Mouse (Mus musculus) forelimb bud, embryonic 11.5 days (tissue): ENCODE measurements around the gene Gm12845.
A peak's percentile ranks its signal among the peaks of the same experiment; 100 is the strongest.
"Not testable (repeated sequence)": the region's sequence is repeated elsewhere in the genome, so short reads cannot be mapped to it uniquely, and the experiment has no call there.

Source experiments
- DNase-seq: peaks from one replicate; pipeline ENCODE4 v3.0.0-alpha.2; 2012; ENCODE audit warnings: low read depth, low spot score

Gm12845 gene

GRCm38 (mm10) chr4:117724112-117724511 lies at the start of gene Gm12845:
Gene Gm12845, plus strand, starts transcription at chr4:117724412.
- DNase-seq, result no peak

- DNase-seq, result peak; percentile 85
These were observed 47.3 kb upstream of the Gm12845 start for GRCm38 (mm10) chr4:117676903-117677302.

- DNase-seq, result no peak
These were observed 43.2 kb upstream of the Gm12845 start for GRCm38 (mm10) chr4:117680963-117681362.

GRCm38 (mm10) chr4:117681931-117682461 lies 42.2 kb upstream of the Gm12845 start, which contains the start of gene Dmap1:
Gene Dmap1, minus strand, starts transcription at chr4:117682273.
- peak; percentile 94 for DNase-seq

- no peak for DNase-seq
These were observed 41.7 kb upstream of the Gm12845 start for GRCm38 (mm10) chr4:117682463-117682862.

- no peak for DNase-seq
These were observed 41.0 kb upstream of the Gm12845 start for GRCm38 (mm10) chr4:117683048-117683768.

- DNase-seq, result no peak
These were observed 37.9 kb upstream of the Gm12845 start for GRCm38 (mm10) chr4:117686354-117686753.

- DNase-seq, result peak; percentile 71
These were observed 18.9 kb upstream of the Gm12845 start for GRCm38 (mm10) chr4:117705361-117705760.

GRCm38 (mm10) chr4:117708780-117709550 lies 15.2 kb upstream of the Gm12845 start:
- DNase-seq, result no peak

- DNase-seq, result no peak
These were observed 11.9 kb upstream of the Gm12845 start for GRCm38 (mm10) chr4:117712314-117712713.

- DNase-seq, result no peak
These were observed 10.7 kb upstream of the Gm12845 start for GRCm38 (mm10) chr4:117713303-117714098.

GRCm38 (mm10) chr4:117731926-117732325 lies 7.7 kb downstream of the Gm12845 start:
- no peak for DNase-seq

GRCm38 (mm10) chr4:117737559-117737958 lies 13.3 kb downstream of the Gm12845 start:
- peak; percentile 33 for DNase-seq

GRCm38 (mm10) chr4:117752469-117752868 lies 28.3 kb downstream of the Gm12845 start:
- DNase-seq, result not testable (repeated sequence)

GRCm38 (mm10) chr4:117760151-117760550 lies 35.9 kb downstream of the Gm12845 start:
- no peak for DNase-seq

- DNase-seq, result no peak
These were observed 41.2 kb downstream of the Gm12845 start, which contains the start of gene Klf17 for GRCm38 (mm10) chr4:117765416-117765815. Gene Klf17, minus strand, starts transcription at chr4:117765648.

GRCm38 (mm10) chr4:117770935-117771334 lies 46.7 kb downstream of the Gm12845 start:
- DNase-seq, result peak; percentile 76

GRCm38 (mm10) chr4:117772960-117773359 lies 48.7 kb downstream of the Gm12845 start:
- no peak for DNase-seq
